Mouse (Mus musculus): ENCODE data around the gene Kcna6. TPM values are rescaled to one million over a fixed set of nuclear protein-coding genes. Genes with fewer than 3 reads are reported as not detected.

Kcna6 gene
- total RNA-seq, 1 experiment from 2014 or later, result not detected

DNA sequence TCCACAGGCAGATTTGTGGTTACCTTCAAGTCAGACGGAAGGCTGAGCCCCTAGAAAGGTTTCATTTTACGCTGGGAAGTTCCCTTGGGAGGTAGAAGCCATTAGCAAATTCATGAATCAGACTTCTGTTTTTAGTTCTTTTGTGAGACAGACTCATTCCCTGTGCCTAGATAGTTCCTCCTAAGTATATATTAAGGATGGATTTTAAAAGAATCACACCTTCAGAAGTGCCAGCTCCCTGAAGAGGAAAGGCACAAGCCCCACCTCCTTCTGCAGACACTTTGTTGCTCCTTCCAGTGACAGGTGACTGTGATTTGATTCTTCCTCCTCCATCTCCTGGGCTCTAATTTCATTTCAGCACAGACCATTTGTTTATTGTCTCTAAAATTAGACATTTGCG, 2.1 kb upstream of the Kcna6 start:
- ATAC-seq (replicated peaks in 1 of 2; ENCODE audit: insufficient read depth in 1 of 2, low FRiP score in 2 of 2, low TSS enrichment in 1 of 2, low read depth in 1 of 2, poor library complexity in 2 of 2, severe bottlenecking in 2 of 2), result no peak

DNA sequence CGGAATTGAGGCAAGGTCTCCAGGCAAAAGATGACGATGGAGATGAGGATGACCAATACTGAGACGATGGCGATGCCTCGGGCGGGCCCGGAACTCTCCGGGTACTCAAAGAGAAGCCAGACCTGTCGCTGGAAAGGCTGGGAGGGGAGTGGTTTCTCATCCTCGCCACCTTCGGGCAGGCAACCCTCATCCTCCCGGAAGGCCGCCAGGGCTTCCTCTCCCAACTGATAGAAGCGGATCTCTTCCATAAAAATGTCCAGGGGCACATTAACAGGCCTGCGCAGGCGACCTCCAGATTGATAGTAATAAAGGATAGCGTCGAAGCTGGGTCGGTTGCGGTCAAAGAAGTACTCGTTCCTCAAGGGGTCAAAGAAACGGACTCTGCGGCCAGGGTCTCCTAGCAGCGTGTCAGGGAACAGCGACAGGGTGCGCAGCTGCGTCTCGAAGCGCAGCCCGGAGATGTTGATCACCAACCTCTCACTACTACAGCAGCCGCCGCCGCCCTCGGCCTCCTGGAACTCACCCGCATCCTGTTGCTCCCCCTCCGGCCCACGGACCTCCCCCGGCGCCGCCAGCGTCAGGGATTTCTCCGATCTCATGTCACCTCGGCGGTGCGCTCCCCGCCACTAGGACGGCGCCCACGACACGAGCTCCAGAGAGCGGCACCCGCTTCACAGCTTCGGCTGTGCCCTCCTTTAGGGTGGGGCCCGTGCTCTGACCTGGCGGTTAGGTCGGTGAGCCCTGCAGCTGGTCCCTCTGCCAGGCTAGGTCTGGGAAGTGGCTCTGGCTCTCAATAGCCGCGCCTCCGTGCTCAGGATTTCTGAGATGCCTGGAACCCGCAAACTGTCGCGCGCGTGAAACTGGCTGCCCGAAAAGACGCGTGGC, 906 bp downstream of the Kcna6 start:
- peak in 1 of 2 experiments; percentile 26; a peak in 1 of 4 replicates for ATAC-seq (replicated peaks in 1 of 2; ENCODE audit: insufficient read depth in 1 of 2, low FRiP score in 2 of 2, low TSS enrichment in 1 of 2, low read depth in 1 of 2, poor library complexity in 2 of 2, severe bottlenecking in 2 of 2)

DNA sequence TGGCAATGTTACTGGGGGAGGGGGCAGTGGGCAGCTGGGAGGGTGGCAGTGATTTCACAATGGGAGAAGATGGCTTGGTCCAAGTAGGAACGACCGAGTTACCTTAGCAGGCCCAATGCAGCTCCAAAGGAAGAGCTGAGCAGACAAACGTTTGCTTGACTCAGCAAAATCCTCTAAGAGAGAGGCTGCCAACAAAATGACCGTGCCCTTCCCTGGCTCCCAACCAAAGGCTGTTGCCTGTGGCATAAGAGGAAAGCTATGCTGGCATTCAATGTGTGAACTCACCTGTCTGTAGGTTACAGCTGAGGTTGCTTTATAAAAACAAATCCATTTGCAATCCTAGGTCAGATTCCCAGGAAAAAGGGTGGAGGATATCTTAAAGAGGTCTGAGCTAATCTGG, 3.5 kb downstream of the Kcna6 start:
- no peak for ATAC-seq (replicated peaks in 1 of 2; ENCODE audit: insufficient read depth in 1 of 2, low FRiP score in 2 of 2, low TSS enrichment in 1 of 2, low read depth in 1 of 2, poor library complexity in 2 of 2, severe bottlenecking in 2 of 2)

DNA sequence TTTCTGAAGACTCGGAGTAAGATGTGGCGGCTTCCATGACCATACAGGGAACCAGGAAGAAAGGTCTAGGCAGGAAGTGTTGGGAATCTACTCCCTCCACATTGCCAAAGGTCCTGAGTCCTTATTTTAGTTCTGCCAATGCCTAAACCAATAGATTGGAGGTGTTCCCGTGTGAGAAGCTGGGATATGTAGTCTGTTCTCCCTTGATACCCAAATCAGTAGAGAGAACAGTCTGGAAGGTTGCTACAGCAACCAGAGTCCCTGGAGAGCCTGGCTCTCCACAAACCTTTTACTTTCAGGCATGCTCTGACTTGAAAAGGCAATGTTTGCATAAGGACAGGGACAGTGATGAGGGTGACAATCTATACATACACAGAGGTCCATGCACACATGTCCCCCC, 4.7 kb downstream of the Kcna6 start:
- no peak for ATAC-seq (replicated peaks in 1 of 2; ENCODE audit: insufficient read depth in 1 of 2, low FRiP score in 2 of 2, low TSS enrichment in 1 of 2, low read depth in 1 of 2, poor library complexity in 2 of 2, severe bottlenecking in 2 of 2)

DNA sequence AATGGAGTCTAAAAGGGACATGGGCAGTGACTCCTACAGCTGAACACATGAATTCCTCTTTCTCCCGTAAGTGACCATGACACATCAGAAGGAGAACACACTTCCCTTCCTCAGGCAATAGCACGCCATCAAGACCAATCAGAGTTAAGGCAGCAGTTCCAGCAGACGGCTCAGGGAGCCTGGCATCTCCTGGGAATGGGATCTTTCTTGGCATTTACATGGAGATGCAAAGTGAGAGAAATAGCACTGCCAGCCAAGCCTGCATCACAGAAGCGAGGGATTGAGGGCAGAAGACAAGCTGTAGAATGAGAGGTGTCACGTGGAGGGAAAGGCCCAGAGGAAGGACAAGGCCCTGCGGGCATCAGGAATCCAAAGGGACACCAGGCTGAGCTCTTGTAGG, 7.8 kb downstream of the Kcna6 start:
- no peak for ATAC-seq (replicated peaks in 1 of 2; ENCODE audit: insufficient read depth in 1 of 2, low FRiP score in 2 of 2, low TSS enrichment in 1 of 2, low read depth in 1 of 2, poor library complexity in 2 of 2, severe bottlenecking in 2 of 2)

DNA sequence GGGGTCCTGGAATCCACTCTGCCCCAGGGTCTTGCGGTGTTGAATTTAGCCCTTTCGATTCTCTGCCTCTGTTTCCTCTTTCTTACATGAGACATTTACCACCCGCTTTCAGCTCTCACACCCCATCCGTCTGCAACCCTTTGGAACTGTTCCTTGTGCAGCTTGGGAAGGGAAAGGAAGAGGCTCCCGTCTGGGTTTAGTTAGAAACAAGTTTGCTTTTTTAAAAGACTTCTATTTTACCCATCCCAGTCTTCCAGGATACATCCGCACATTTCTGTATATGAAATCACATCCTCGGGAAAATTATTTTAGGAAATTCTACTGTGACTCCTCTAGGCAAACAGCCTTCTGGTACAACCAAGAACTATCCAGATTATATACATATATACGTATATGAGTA, 11.7 kb downstream of the Kcna6 start:
- ATAC-seq (replicated peaks in 1 of 2; ENCODE audit: insufficient read depth in 1 of 2, low FRiP score in 2 of 2, low TSS enrichment in 1 of 2, low read depth in 1 of 2, poor library complexity in 2 of 2, severe bottlenecking in 2 of 2), result no peak

DNA sequence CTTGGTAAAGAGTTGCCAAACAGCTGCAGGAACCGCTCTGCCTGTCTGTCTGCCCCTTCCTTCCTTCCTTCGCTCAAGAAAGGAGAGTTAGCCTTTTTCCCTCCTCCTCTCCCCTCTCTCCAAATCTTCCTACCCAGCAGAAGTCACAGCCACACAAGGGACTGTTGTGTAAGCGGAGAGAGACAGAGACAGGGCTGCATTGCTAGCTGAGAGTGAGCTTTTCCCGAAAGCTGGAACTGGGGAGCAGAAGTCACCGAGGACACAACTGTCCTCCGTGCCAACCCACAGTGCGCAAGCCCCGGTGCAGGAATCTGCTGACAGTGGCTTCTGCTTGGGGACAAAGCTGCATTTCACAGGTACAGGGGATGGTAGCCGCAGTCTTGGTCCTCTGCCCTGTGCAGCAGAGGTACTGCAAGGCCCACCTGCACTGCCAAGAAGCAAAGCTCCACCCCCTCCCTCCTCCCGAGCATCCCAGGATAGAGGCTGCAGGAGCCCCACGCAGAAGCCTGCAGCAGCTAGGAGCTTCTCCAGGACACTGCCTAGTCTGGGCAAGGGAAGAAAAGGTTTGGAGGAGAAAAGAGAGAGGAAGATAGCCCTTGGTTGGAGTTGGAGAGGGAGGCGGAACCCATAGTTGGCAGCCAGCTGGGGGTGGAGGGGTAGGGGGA, 21.9 kb downstream of the Kcna6 start:
- ATAC-seq (replicated peaks in 1 of 2; ENCODE audit: insufficient read depth in 1 of 2, low FRiP score in 2 of 2, low TSS enrichment in 1 of 2, low read depth in 1 of 2, poor library complexity in 2 of 2, severe bottlenecking in 2 of 2), result no peak

DNA sequence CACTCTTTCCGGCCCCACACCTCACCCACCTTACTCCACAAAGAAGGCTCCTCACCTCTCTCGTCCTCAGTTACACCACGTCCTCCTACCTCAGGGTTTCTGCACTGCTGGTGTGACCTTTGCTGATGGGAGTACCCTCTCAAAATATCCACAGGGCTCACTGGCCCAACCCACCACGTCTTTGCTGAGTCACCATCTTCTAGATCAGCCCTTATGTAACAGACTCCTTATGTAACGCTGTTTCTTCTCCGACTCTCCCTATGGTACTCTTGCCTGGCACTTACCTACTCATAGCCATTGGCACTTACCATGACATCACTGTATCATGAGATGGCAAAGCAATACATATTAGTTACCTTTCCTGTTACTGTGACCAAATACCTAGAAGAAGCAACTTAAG, 27.9 kb downstream of the Kcna6 start:
- no peak for ATAC-seq (replicated peaks in 1 of 2; ENCODE audit: insufficient read depth in 1 of 2, low FRiP score in 2 of 2, low TSS enrichment in 1 of 2, low read depth in 1 of 2, poor library complexity in 2 of 2, severe bottlenecking in 2 of 2)

DNA sequence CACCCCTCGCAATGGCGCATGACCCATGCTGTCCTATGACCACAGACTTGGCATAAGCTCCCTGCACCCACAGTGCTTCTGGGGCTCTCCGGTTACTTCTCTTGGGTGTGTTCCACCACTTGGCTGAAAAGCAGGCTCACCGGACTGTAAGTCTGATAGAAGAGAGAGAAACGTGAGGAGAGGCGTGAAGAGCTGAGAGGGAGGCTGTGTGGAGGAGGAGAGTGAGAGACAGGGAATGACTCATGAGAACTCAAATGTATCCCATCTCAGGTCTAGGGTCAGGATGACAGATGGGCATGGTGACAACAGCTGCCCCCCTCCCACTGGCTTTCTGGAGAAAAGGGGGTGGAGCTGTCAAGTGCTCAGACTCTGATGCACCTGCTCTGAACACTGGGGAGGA, 34.5 kb downstream of the Kcna6 start:
- no peak for ATAC-seq (replicated peaks in 1 of 2; ENCODE audit: insufficient read depth in 1 of 2, low FRiP score in 2 of 2, low TSS enrichment in 1 of 2, low read depth in 1 of 2, poor library complexity in 2 of 2, severe bottlenecking in 2 of 2)

DNA sequence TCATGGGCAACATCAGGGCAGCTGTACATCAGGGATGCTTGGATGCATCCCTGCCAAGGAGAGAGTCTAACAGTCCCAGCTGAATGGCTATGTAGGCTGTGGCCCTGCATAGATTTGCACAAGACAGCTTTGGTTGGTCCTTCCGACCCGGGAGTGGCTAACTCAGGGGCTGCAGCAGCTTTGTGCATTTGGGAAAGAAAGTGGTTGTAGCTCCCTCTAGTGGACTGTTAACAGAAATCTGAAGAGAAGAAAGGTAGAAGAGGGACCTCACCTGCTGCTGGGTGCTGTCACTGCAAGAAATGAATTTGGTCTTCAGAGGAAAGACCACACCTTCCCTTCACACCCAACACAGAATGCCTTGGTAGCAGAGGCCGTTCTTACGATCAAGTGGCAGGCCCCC, 36.0 kb downstream of the Kcna6 start:
- ATAC-seq (replicated peaks in 1 of 2; ENCODE audit: insufficient read depth in 1 of 2, low FRiP score in 2 of 2, low TSS enrichment in 1 of 2, low read depth in 1 of 2, poor library complexity in 2 of 2, severe bottlenecking in 2 of 2), result peak in 1 of 2 experiments; percentile 41; a peak in 1 of 4 replicates

DNA sequence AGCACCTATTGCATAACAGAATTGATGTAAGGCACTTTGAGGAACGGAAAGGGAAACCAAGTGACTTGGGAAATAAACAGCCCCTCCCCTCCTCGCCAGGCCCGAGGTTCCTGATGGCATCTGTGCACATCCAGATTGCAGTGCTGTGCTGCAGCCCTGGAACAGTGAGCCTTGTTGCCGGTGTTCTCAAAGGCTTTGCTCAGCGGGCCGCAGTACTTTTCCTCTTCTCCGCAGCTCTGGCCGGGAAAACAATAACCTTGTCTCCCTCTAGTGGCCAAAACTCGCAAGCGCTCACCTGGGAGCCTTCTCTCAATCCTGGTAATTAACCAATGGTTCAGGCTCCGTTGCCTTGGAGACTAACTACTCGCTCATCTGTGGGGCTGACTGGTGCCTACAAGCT, 38.4 kb downstream of the Kcna6 start:
- peak; percentile 55 to 63 for ATAC-seq (replicated peaks in 1 of 2; ENCODE audit: insufficient read depth in 1 of 2, low FRiP score in 2 of 2, low TSS enrichment in 1 of 2, low read depth in 1 of 2, poor library complexity in 2 of 2, severe bottlenecking in 2 of 2)

DNA sequence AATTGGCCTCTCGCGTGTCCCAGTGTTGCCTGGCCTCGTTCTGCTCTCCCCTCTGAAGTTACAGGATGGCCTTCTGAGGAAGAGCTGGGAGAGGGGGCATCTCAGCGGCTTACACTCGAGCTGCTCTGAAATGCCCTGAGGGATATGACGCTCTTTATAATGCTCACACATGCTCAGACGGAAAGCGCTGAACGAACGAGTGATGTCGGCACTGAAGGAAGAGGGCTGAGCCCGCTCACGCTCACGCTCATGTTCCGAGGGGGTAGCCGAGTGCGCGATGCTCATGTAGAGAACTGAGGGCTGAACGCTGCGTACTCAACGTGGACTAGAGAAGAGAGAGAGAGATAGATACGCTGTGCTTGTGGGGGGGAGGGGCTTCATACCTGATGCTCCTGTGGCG, 39.3 kb downstream of the Kcna6 start:
- no peak for ATAC-seq (replicated peaks in 1 of 2; ENCODE audit: insufficient read depth in 1 of 2, low FRiP score in 2 of 2, low TSS enrichment in 1 of 2, low read depth in 1 of 2, poor library complexity in 2 of 2, severe bottlenecking in 2 of 2)

DNA sequence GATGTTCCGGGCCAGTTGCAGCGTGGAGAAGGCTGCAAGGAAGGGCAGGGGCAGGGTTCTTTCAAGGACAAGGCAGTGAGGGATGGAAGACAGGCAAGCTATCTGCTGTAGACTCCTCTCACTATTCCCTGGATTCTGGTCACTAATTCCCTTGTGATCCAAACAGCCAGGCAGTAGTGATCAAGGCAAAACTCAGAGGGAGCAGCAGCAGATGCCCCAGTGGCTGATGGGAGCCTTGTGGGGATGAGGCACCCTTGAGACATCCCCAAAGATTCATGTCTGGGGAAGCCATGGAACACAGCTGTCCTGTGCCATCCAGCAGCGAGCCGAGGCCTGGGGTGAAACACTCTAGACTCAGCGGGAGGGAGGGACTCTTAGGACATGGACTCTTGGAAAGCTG, 40.5 kb downstream of the Kcna6 start:
- no peak for ATAC-seq (replicated peaks in 1 of 2; ENCODE audit: insufficient read depth in 1 of 2, low FRiP score in 2 of 2, low TSS enrichment in 1 of 2, low read depth in 1 of 2, poor library complexity in 2 of 2, severe bottlenecking in 2 of 2)

DNA sequence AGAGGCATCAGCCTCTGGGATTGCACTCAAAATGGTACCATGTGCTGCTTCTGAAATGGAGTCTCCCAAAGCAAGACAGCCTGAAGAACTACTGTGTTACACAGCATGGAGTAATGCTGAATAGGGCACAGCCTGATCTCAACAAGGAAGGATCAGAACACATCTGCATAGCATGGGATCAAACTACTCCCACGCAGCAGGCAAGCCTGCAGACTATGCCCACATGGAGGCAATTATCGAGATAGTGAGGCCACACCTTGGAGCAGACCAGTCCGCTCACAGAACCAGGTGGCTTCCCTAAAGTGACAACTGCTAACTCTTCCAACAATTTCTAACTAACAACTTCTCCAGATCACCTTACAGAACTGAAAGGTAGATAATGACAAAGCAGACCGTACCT, 53.4 kb downstream of the Kcna6 start:
- no peak for ATAC-seq (replicated peaks in 1 of 2; ENCODE audit: insufficient read depth in 1 of 2, low FRiP score in 2 of 2, low TSS enrichment in 1 of 2, low read depth in 1 of 2, poor library complexity in 2 of 2, severe bottlenecking in 2 of 2)

DNA sequence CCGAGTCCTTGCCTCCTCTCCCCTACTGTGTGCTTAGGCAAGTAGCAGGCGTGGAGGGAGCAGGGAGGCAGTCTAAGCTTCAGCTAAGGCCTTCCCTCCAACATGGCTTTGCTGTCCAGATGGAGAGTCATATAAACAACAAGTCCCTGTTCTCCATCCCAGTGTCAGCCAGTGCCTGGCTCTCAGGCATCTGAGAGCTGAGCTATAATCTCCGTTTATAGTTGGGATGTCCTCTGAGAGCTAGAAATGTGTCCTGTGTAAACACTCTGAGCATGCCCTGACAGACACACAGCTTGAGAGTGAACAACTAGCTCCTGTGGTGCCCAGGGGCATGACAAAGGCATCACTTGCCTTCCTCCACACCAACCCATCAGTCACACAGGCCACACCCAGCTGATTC, 55.3 kb downstream of the Kcna6 start:
- no peak for ATAC-seq (replicated peaks in 1 of 2; ENCODE audit: insufficient read depth in 1 of 2, low FRiP score in 2 of 2, low TSS enrichment in 1 of 2, low read depth in 1 of 2, poor library complexity in 2 of 2, severe bottlenecking in 2 of 2)

DNA sequence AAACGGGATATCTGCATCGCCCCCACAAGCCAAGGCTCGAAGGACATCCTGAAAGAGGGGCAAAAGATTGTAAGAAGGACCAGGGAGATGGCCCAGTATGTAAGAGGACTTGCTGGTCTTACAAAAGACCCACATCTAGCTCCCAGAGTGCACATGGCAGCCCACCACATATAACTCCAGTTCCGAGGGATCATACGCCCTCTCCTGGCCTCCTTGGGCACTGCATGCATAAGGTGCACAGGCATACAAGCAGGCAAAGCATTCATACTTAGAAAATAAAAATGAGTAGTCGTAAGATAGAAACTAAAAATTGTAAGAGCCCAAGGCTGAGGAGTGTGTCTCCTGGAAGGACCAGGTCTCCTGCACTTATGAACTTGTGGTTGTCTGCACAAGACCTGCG, 61.5 kb downstream of the Kcna6 start:
- ATAC-seq (replicated peaks in 1 of 2; ENCODE audit: insufficient read depth in 1 of 2, low FRiP score in 2 of 2, low TSS enrichment in 1 of 2, low read depth in 1 of 2, poor library complexity in 2 of 2, severe bottlenecking in 2 of 2), result no peak

DNA sequence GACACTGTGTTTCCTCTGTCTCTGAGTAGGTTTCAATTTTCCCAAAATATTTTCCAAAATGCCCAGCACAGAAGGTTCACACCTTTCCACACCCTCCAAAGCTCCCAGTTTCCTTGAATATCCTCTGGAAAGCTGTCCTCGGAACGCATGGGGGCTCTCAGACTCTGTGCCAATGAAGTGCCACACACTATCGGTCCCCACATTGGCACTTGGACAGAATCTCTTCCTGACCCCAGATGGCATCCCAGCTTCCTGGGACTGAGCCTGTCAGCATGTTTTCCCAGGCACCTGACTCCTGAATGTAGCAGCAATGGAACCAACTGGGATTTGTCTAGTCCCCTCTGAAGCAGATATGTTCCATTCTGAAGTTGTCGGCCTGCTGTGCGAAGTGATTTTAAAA, 73.5 kb downstream of the Kcna6 start:
- no peak for ATAC-seq (replicated peaks in 1 of 2; ENCODE audit: insufficient read depth in 1 of 2, low FRiP score in 2 of 2, low TSS enrichment in 1 of 2, low read depth in 1 of 2, poor library complexity in 2 of 2, severe bottlenecking in 2 of 2)

DNA sequence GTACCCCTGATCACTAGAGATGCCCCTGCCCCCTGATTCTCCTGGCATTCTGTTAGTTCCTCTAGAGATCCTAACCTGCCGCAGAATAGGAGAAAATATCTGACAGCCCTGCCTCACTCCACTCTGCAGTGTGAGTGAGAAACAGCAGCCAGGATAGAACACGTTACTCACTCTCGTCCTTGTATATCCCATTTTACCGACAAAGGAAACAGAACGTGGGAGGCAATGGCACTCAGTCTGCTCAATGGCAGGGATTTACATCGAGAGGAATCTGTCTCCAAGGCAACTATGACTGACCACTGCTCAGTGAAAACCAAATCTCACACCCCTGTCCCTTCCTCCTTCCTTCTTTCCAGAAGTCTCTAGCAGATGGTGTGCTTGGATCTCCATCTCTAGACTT, 74.4 kb downstream of the Kcna6 start:
- no peak for ATAC-seq (replicated peaks in 1 of 2; ENCODE audit: insufficient read depth in 1 of 2, low FRiP score in 2 of 2, low TSS enrichment in 1 of 2, low read depth in 1 of 2, poor library complexity in 2 of 2, severe bottlenecking in 2 of 2)

DNA sequence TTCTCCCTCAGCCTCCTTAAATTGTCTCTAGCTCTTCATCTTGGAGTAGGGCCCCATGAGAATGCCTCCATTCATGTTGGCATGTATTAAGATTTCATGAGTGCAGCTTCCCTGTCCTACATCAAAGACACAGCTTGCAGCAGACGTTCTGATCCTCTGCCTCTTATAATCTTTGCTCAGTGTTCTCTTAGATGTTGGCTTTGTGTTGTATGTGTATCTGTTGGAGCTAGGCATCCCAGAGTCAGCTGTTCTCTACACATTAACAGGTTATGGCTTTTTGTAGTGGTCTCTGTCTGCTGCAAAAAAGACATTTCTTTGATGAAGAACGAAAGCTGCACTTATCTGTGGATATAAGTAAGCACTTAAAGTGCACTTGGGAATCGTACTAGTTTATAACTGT, 75.9 kb downstream of the Kcna6 start:
- no peak for ATAC-seq (replicated peaks in 1 of 2; ENCODE audit: insufficient read depth in 1 of 2, low FRiP score in 2 of 2, low TSS enrichment in 1 of 2, low read depth in 1 of 2, poor library complexity in 2 of 2, severe bottlenecking in 2 of 2)
